Mouse (Mus musculus) heart, postnatal 0 days (tissue): ENCODE data around the gene Calm5. TPM values are rescaled to one million over a fixed set of nuclear protein-coding genes. Genes with fewer than 3 reads are reported as not detected.

Experiments used
- ATAC-seq: fragments of 200-750 bp; cut with Nextera tagmentation; 2 replicates; pipeline ENCODE4 v1.8.0; 2017; ENCODE audit warnings: low read depth, moderate number of reproducible peaks, moderate library complexity; ENCODE audit not compliant: insufficient read depth
- DNase-seq: peaks from one replicate; pipeline ENCODE4 v3.0.0-alpha.2; 2016; ENCODE audit warnings: low spot score
- H3K27ac ChIP-seq: fragments of 300-500 bp; sonication (generic); 2 replicates; pipeline ENCODE4 v1.5.1; 2014; ENCODE audit warnings: low read depth, mild to moderate bottlenecking
- H3K27me3 ChIP-seq: fragments of 300-500 bp; sonication (generic); 2 replicates; pipeline ENCODE4 v1.6.1; 2014; ENCODE audit warnings: low read length, mixed read lengths; ENCODE audit not compliant: control insufficient read depth, insufficient read depth
- H3K36me3 ChIP-seq: fragments of 300-500 bp; sonication (generic); replicated peaks from 2 replicates; pipeline ENCODE4 v1.6.1; 2014; ENCODE audit warnings: low read length, mixed read lengths; ENCODE audit not compliant: control insufficient read depth, insufficient read depth
- H3K4me1 ChIP-seq: fragments of 300-500 bp; sonication (generic); 2 replicates; pipeline ENCODE4 v1.6.1; 2014; ENCODE audit warnings: antibody characterized with exemption; ENCODE audit not compliant: control insufficient read depth, insufficient read depth
- H3K4me2 ChIP-seq: fragments of 300-500 bp; sonication (generic); 2 replicates; pipeline ENCODE4 v1.6.1; 2014; ENCODE audit warnings: low read depth, mild to moderate bottlenecking, low read length, moderate library complexity
- H3K4me3 ChIP-seq: fragments of 300-500 bp; sonication (generic); 2 replicates; pipeline ENCODE4 v1.5.1; 2014; ENCODE audit warnings: low read depth, low read length
- H3K9ac ChIP-seq: fragments of 300-500 bp; sonication (generic); replicated peaks from 2 replicates; pipeline ENCODE4 v1.6.1; 2014; ENCODE audit warnings: low read depth, low read length, mixed read lengths
- H3K9me3 ChIP-seq: fragments of 300-500 bp; sonication (generic); replicated peaks from 2 replicates; pipeline ENCODE4 v1.6.1; 2016; ENCODE audit warnings: low read length; ENCODE audit not compliant: control insufficient read depth
- CTCF ChIP-seq: IDR thresholded peaks from 2 replicates; pipeline ENCODE4 v1.5.1; 2016; ENCODE audit warnings: antibody characterized with exemption, control low read depth, low read depth
- EP300 ChIP-seq: IDR thresholded peaks from 2 replicates; pipeline ENCODE4 v1.6.1; 2016; ENCODE audit warnings: antibody characterized with exemption, low read depth
- WGBS: fragments of 180-500 bp; shearing (Covaris S2); extraction: QIAGEN DNeasy Blood & Tissue Kit; methylation state at CpG from one replicate; pipeline ENCODE4 v1.1.7; 2014; 5-methylcytosine and 5-hydroxymethylcytosine counted together
- polyA plus RNA-seq: library from polyadenylated mRNA; unstranded; fragments of >200 nt; fragmentation: Nextera tagmentation; extraction: Ambion mirVana; gene quantifications from 2 replicates; pipeline ENCODE4 v1.2.1, GENCODE M21; 2015
- total RNA-seq: library from RNA; depleted of rRNA; stranded (reverse); fragments of >200 nt; gene quantifications from 2 replicates; pipeline ENCODE4 v1.2.3, GENCODE M21; 2014; ENCODE audit warnings: low replicate concordance

Gene Calm5
- total and polyA plus RNA-seq, 2 experiments from 2014 or later = not detected

DNA sequence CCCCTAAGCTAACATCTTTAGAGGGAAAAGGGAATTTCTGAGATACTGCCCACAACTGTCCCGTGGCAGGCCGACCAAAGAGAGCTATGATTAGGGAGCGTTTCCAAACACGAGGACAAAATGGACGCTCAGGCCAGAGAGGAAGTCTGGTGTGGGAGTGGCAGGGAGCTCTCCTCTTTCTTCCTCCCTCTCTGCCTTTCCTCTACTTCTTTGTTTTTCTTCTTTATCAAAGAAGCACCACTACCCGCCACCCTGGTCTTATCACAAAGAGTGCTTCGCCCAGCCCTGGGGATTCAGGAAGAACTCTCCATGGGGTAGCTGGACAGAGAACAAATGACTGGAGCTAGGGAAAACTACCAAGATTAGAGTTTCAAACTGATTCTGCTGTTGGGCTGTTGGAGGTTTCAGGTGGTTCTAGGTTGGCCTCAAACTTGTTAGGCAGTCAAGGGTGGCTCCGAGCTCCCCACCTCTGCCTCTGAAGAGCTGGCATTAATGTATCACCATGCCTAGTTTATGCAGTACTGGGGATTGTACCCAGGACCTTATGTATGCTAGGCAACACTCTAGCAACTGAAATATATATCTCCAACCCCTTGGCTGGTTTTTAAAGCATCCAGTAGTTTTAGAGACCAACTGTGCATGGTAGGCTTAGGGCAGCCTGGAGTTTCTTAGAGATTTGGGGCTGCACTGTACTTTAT is 12.5 kb downstream of the Calm5 start:
- whole genome bisulfite sequencing = 65% methylated on average over 8 of the region's 8 CpGs
- Histone ChIP-seq H3K27ac (no peak overlapping the region), H3K9me3 (no peaks in the 10 kb centered on the region), H3K4me3 (no peak overlapping the region), H3K36me3 (no peaks in the 10 kb centered on the region), H3K9ac (no peak overlapping the region), H3K4me1 (no peaks in the 10 kb centered on the region), H3K4me2 (no peak overlapping the region), H3K27me3 (no peaks in the 10 kb centered on the region)
- no peak for TF ChIP-seq CTCF
- ATAC-seq (peak; percentile 8; the same call in 1 of the 2 replicates), DNase-seq (no peak)

DNA sequence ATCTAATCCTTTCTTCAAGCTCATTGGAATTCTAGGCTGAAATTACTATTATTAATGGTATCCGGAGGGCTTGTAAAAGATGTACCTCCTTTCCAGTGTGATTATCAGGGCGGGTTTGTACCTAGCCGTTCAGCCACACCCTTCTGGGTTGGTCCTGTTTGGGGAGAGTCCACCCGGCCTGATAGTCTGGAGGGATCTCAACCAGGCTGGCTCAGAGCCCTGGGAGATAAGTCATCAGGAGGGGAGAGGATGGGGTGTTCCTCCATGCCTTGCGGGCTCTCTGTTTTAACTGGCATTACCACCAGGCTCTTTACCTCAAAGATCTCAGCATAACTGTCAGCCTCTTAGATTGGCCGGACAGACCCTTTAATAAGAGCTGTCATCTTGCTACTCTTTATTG is 13.2 kb downstream of the Calm5 start:
- Histone ChIP-seq H3K9me3 (no peaks in the 10 kb centered on the region), H3K9ac (no peak overlapping the region), H3K27ac (no peak overlapping the region), H3K27me3 (no peaks in the 10 kb centered on the region), H3K4me3 (no peak overlapping the region), H3K4me2 (no peak overlapping the region), H3K36me3 (no peaks in the 10 kb centered on the region), H3K4me1 (no peaks in the 10 kb centered on the region)
- DNase-seq = no peak
- TF ChIP-seq EP300 = no peak
- no peak for TF ChIP-seq CTCF
- ATAC-seq = no peak
- WGBS = 77% methylated on average over 6 of the region's 6 CpGs

DNA sequence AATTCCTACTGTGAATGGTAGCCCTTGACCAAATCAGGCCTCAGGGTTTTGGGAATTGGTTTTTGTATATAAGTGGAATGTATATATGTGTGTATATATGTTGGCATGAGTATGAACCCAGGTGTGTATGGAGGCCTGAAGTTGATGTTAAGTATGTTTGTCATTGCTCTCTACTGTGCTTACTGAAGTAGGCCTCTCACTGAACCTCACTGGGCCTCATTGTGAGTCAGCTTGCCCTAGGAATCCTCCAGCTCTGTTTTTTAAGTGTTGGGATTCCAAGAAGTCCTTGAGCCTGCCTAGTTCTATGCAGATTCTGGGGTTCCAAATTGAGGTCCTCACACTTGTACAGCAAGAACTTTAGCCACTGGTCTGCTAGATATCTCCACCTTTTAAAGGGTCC is 15.9 kb downstream of the Calm5 start:
- H3K4me1 ChIP-seq = no peaks in the 10 kb centered on the region
- H3K4me3 ChIP-seq = no peak overlapping the region
- no peak overlapping the region for H3K9ac ChIP-seq
- no peaks in the 10 kb centered on the region for H3K9me3 ChIP-seq
- H3K27me3 ChIP-seq = no peaks in the 10 kb centered on the region
- DNase-seq (no peak), ATAC-seq (no peak)
- TF ChIP-seq CTCF (no peak), EP300 (no peak)
- no peak overlapping the region for H3K4me2 ChIP-seq
- no peak overlapping the region for H3K27ac ChIP-seq
- H3K36me3 ChIP-seq = no peaks in the 10 kb centered on the region

DNA sequence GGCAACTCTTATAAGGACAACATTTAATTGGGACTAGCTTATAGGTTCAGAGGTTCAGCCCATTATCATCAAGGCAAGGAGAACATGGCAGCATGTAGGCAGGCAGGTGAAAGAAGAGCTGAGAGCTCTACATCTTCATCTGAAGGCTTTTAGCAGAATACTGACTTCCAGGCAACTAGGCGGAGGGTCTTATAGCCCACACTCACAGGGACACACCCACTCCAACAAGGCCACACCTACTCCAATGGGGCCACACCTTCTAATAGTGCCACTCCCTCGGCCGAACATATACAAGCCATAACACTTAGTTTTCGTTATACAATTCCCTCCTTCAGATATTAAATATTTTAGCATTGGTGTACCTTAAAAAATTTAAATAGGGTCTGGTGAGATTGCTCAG is 18.9 kb downstream of the Calm5 start:
- no peak for TF ChIP-seq EP300
- no peak for TF ChIP-seq CTCF
- Histone ChIP-seq H3K4me2 (no peak overlapping the region), H3K27ac (no peak overlapping the region), H3K9me3 (no peaks in the 10 kb centered on the region), H3K4me1 (no peaks in the 10 kb centered on the region), H3K36me3 (no peaks in the 10 kb centered on the region), H3K4me3 (no peak overlapping the region), H3K9ac (no peak overlapping the region), H3K27me3 (no peaks in the 10 kb centered on the region)
- ATAC-seq = no peak
- WGBS = 88% methylated on average over 4 of the region's 4 CpGs
- DNase-seq = no peak

DNA sequence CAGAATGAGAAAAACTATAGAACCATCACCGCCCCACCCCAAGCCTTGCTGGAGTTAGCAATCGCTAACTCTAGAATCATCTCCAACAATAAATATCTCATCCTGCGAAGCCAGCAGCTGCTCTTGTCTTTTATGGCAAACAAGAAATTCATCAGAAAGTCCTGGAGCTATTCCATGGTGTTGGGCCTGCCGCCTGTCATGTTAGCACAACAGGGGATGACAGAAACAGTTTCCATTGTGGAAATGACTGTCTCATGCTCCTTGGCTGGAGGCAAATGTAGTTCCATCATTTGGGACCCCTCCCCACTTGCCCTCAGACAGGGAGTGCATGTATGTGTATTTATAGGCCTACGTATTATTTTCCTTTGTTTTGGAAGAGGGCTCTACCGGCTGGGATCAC is 22.5 kb downstream of the Calm5 start:
- Histone ChIP-seq H3K27me3 (no peaks in the 10 kb centered on the region), H3K9me3 (no peaks in the 10 kb centered on the region), H3K36me3 (peaks cover 3% of the 10 kb centered on the region; the same call in 1 of the 2 replicates), H3K27ac (no peak overlapping the region), H3K4me2 (no peak overlapping the region), H3K9ac (no peak overlapping the region), H3K4me1 (no peaks in the 10 kb centered on the region), H3K4me3 (no peak overlapping the region)
- TF ChIP-seq EP300 (no peak), CTCF (no peak)
- WGBS = 70% methylated on average over 6 of the region's 6 CpGs
- DNase-seq (no peak), ATAC-seq (no peak)

DNA sequence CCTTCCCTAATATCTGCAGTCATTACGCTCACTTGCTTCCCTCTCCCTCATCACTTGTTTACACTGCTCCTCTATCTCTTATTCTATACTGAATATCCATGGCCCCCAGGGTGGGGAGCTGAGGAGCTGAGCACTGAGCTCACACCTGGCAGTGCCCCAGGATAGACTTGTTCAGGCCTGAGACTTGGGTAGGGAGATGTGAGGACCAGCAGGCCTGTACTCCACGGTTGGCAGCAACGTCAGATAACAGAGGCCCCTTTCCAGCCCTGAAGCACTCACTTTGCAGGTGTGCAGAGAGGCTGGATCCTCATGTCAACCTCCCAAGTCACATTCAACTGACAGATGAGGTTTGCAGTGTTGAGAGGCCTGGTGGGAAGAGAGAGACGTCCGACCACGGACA is 23.2 kb downstream of the Calm5 start:
- TF ChIP-seq CTCF (no peak), EP300 (no peak)
- no peaks in the 10 kb centered on the region for H3K9me3 ChIP-seq
- 51% methylated on average over 6 of the region's 6 CpGs for WGBS
- no peaks in the 10 kb centered on the region for H3K27me3 ChIP-seq
- no peaks in the 10 kb centered on the region for H3K4me1 ChIP-seq
- no peak overlapping the region for H3K9ac ChIP-seq
- no peak overlapping the region for H3K27ac ChIP-seq
- DNase-seq = no peak
- peaks cover 10% of the 10 kb centered on the region; the same call in 1 of the 2 replicates for H3K36me3 ChIP-seq
- H3K4me2 ChIP-seq = no peak overlapping the region
- H3K4me3 ChIP-seq = no peak overlapping the region
- ATAC-seq = no peak
